Mouse (Mus musculus): ENCODE measurements at regions not wholly inside any gene's neighbourhood (a gene's known extent, or its start where the extent isn't known, plus 50 kb on each side); places are given as distances from the start of the nearest gene placed in this dataset.

DNA sequence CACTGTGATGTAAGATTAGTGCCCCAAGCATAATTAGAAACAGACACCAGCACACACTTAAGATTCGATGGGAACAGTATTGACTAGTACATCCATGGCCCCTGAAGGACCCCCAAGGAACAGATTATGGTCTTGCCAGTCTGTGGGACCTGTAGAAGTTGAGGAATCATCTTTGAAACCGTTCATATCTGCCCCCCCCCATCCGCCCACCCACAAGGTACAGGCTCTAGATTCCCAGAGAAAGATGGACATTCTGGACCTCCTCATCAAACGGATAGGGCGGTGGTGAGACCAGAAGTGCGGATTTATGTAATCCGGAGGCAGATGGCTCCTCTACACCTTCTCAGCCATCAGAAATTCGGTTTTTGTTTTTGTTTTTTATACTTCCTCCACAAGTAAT, 109.1 kb downstream of the Ddx11 start:
- TF ChIP-seq EP300 (IDR thresholded peaks at IDR 0.05; ENCODE audit: low read depth), result no peak
- TF ChIP-seq CTCF (IDR thresholded peaks at IDR 0.05; ENCODE audit: low read depth), result no peak
